Mouse (Mus musculus) kidney, adult 10 weeks (tissue): ENCODE data around the gene Nanos2. TPM values are rescaled to one million over a fixed set of nuclear protein-coding genes. Genes with fewer than 3 reads are reported as not detected.

Source experiments
- polyA plus RNA-seq: library from polyadenylated mRNA; stranded (reverse); fragments of 350-450 nt; fragmentation: Illumina TruSeq; extraction: RNeasy Lipid Tissue Mini Kit (QIAGEN cat#74804); gene quantifications from one replicate; pipeline ENCODE4 v1.2.3, GENCODE M21; 2014; ENCODE audit warnings: low read depth, low replicate concordance

Gene Nanos2
- not detected for polyA plus RNA-seq

DNA sequence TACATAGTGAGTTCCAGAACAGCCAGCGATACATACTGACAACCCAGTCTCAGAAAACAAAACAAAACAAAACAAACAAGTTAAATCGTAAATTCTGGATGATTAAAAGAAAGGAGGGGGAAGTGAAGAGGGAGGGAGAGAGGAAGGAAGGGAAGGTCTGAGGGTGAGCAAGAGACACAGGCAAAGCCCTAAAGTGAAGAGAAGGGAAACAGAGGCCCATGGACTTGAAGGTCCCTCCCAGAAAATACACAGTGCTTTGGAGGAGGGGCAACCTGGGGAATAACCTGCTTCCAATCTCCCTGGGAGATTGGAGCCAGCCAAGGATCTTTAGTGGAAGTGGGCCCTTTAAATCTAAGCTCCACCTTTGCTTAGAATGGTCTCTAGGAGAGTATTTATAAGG is at the start of gene Nanos2:
Gene Nanos2 (plus strand): TSS at position 301 of the 400 bp plus-strand sequence.

GRCm38 (mm10) chr7:18990601-18991295 is 3.5 kb downstream of the Nanos2 start, which contains the start of gene Mypop:
TSS of gene Mypop (plus strand) at chr7:18991245.

GRCm38 (mm10) chr7:19003902-19004630 is 16.9 kb downstream of the Nanos2 start, which contains the start of gene Irf2bp1:
TSS of gene Irf2bp1 (plus strand) at chr7:19004044.

DNA sequence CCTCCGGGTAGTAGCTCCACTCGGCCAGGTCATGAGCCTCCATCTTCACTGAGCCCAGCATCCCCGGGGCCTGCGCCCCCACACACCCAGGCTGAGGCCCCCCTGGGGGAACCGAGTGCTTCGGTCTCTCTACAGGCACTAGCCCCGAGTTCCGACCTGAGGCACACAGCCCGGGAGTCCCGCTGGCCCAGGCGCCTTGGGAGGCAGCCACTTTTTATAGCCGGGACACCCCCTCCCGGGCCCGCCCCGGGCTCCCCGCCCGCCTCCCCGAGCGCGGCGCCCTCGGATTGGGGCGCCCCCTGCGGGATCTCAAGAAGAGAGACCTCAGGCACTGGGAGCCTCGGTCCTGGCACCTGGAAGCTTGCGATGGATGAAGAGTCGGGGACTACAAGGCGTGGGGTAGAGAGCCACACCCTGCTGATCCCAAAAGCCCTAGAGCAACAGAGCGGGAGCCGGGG is 36.2 kb downstream of the Nanos2 start, which contains the start of gene Foxa3:
Gene Foxa3 (minus strand): TSS at position 182 of the 458 bp plus-strand sequence.

DNA sequence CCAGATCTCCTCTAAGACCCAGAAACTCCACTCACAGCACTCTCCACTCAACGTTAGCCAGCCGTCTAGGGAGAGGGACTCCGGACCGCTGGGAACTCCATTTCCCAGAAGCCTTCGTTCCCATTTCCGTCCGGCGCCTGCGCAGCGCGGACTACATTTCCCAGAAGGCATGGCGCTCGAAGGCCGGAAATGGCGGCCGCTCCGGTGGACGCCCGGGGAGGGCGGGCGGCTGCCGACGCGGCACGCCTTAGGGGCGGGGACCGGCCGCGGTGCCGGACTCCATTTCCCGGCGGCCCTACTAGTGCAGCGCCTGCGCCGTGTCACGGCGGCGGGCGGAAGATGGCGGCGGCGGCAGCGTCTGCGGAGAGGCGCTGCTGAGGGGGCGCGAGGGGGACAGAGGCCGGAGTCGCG is 36.9 kb downstream of the Nanos2 start, which contains the start of gene Sympk:
Gene Sympk (plus strand): TSS at position 282 of the 411 bp plus-strand sequence.

Other genes starting within 250 kb of the Nanos2 start
- gene Psg19, start 188.9 kb upstream of the Nanos2 start, polyA plus RNA-seq = not detected
- gene Psg17, start 165.8 kb upstream of the Nanos2 start, polyA plus RNA-seq = not detected
- gene Mill2, start 147.4 kb upstream of the Nanos2 start, polyA plus RNA-seq = 3.4 TPM
- gene Pglyrp1, start 116.1 kb upstream of the Nanos2 start, polyA plus RNA-seq = not detected
- 0.53 TPM for gene Ccdc61, start 77.0 kb upstream of the Nanos2 start, polyA plus RNA-seq
- gene Nova2, start 61.5 kb upstream of the Nanos2 start, polyA plus RNA-seq = 0.28 TPM
- 0.36 TPM for gene Mypop, start 3.8 kb downstream of the Nanos2 start, polyA plus RNA-seq
- 0.97 TPM for gene Irf2bp1, start 16.6 kb downstream of the Nanos2 start, polyA plus RNA-seq
- gene Foxa3, start 36.1 kb downstream of the Nanos2 start, polyA plus RNA-seq = not detected
- gene Sympk, start 37.0 kb downstream of the Nanos2 start, polyA plus RNA-seq = 4.5 TPM
- not detected for gene Rsph6a, start 67.3 kb downstream of the Nanos2 start, polyA plus RNA-seq
- 1.1 TPM for gene Dmwd, start 88.8 kb downstream of the Nanos2 start, polyA plus RNA-seq
- 0.57 TPM for gene Dmpk, start 96.4 kb downstream of the Nanos2 start, polyA plus RNA-seq
- gene Six5, start 107.2 kb downstream of the Nanos2 start, polyA plus RNA-seq = 0.57 TPM
- not detected for gene Gm4969, start 131.0 kb downstream of the Nanos2 start, polyA plus RNA-seq
- gene Fbxo46, start 132.5 kb downstream of the Nanos2 start, polyA plus RNA-seq = 0.36 TPM
- gene Qpctl, start 161.9 kb downstream of the Nanos2 start, polyA plus RNA-seq = 5.9 TPM
- 0.44 TPM for gene Snrpd2, start 162.3 kb downstream of the Nanos2 start, polyA plus RNA-seq
- gene Gipr, start 178.7 kb downstream of the Nanos2 start, polyA plus RNA-seq = not detected
- gene Eml2, start 189.0 kb downstream of the Nanos2 start, polyA plus RNA-seq = not detected
- 1.8 TPM for gene Gpr4, start 225.1 kb downstream of the Nanos2 start, polyA plus RNA-seq
- gene Opa3, start 240.9 kb downstream of the Nanos2 start, polyA plus RNA-seq = 12.2 TPM